Mouse (Mus musculus) thymus, adult 2 months (tissue): ENCODE data around the gene Gm49383. TPM values are rescaled to one million over a fixed set of nuclear protein-coding genes. Genes with fewer than 3 reads are reported as not detected.

ENCODE experiments used
- DNase-seq: peaks from one replicate; pipeline ENCODE4 v3.0.0; 2021
- H3K27ac ChIP-seq: fragments of 200-500 bp; 2 replicates; pipeline ENCODE4 v1.5.1; 2012; ENCODE audit warnings: low read length, control low read depth; ENCODE audit not compliant: control insufficient read depth, insufficient read depth
- H3K27me3 ChIP-seq: fragments of 200-500 bp; 2 replicates; pipeline ENCODE4 v1.6.1; 2012; ENCODE audit warnings: mild to moderate bottlenecking, low read length, moderate library complexity, mixed read lengths; ENCODE audit not compliant: control insufficient read depth, insufficient read depth
- H3K36me3 ChIP-seq: fragments of 200-500 bp; 2 replicates; pipeline ENCODE4 v1.6.1; 2012; ENCODE audit warnings: mild to moderate bottlenecking, low read length, moderate library complexity; ENCODE audit not compliant: control insufficient read depth, insufficient read depth
- H3K4me1 ChIP-seq: fragments of 200-500 bp; replicated peaks from 2 replicates; pipeline ENCODE4 v1.6.1; 2012; ENCODE audit warnings: low read length; ENCODE audit not compliant: control insufficient read depth, insufficient read depth
- H3K4me3 ChIP-seq: fragments of 200-500 bp; 2 replicates; pipeline ENCODE4 v1.5.1; 2012; ENCODE audit warnings: mild to moderate bottlenecking, low read length, control low read depth, moderate library complexity; ENCODE audit not compliant: control insufficient read depth, insufficient read depth
- CTCF ChIP-seq: fragments of 200-500 bp; IDR thresholded peaks from 2 replicates; pipeline ENCODE4 v1.5.1; 2012; ENCODE audit warnings: mild to moderate bottlenecking, control low read depth, low read length, moderate library complexity, borderline replicate concordance; ENCODE audit not compliant: control insufficient read depth, poor library complexity, insufficient read depth; ENCODE audit errors: extremely low read depth
- POLR2A ChIP-seq: fragments of 200-500 bp; IDR thresholded peaks from 2 replicates; pipeline ENCODE4 v1.6.1; 2012; ENCODE audit warnings: mild to moderate bottlenecking, low read length, control low read depth, moderate library complexity; ENCODE audit not compliant: control insufficient read depth, poor library complexity, insufficient read depth; ENCODE audit errors: extremely low read depth
- WGBS: fragments of 180-500 bp; shearing (Covaris S2); methylation state at CpG from one replicate; pipeline ENCODE4 v1.1.7; 2018; 5-methylcytosine and 5-hydroxymethylcytosine counted together
- polyA plus RNA-seq: library from polyadenylated mRNA; depleted of rRNA; stranded (reverse); fragments of >200 nt; gene quantifications from 2 replicates; pipeline ENCODE4 v1.2.3, GENCODE M21; 2012; rRNA removed

Gm49383 gene
- polyA plus RNA-seq = 5.5 and 9.5 TPM in 2 replicates

DNA sequence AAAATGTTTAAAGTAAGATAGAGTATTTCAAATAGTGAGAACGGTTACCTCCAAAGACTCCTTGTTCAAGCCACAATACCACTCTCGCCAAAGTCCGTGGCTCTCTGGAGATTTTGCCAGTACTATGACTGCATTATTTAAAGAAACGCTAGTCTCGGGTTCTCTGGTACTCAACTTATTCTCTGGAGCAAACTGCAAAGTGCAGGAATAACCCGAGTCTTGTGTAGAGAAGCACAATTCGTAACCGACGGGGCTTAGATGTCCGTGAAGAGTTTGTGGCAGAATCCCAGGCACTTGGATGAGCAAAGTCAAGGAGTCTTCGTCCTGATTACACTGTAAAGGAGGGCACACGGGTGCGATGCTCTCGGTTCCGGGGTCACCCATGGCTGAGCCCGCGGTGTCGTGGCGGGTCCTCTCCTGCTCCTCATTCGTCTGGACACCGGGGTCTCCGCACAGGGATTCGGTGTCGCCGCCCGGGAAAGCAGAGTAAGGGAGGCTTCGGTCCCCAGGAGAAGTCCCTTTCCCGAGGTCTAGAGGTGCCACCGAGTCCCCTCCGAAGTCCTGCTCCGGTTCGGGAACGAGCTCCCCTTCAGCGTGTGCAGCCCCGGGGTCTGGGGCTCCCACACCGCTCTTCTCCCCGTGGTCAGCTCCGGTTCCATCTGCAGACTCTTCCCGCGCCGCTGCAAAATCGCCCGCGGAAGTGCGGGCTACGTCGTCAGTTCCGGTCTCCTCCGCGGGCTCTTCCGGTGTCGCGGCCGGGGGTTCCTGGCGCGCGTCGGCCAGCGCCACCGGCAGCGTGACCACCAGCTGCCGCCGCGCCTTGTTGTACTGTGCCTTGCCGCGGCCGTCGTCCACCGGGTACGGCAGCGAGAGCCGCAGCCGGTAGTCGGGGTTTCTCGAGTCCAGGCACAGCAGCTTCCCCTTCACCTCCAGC, at the start of gene Gm49383:
Gene Gm49383 (minus strand): TSS at position 661 of the 934 bp plus-strand sequence.
- WGBS = under 1% methylated on average over 75 of the region's 75 CpGs
- peak; percentile 60 for DNase-seq
- TF ChIP-seq CTCF (no peak), POLR2A (peak; percentile 73; the same call in 1 of the 2 replicates)
- Histone ChIP-seq H3K36me3 (no peaks in the 10 kb centered on the region), H3K4me1 (peaks cover 3% of the 10 kb centered on the region; the same call in 1 of the 2 replicates), H3K27me3 (no peaks in the 10 kb centered on the region), H3K4me3 (peak within 1 kb of the TSS; percentile 99), H3K27ac (peak within 1 kb of the TSS; percentile 6; the same call in 1 of the 2 replicates)

- no peaks in the 10 kb centered on the region for H3K27me3 ChIP-seq
- no peaks in the 10 kb centered on the region for H3K36me3 ChIP-seq
- under 1% methylated on average over 64 of the region's 64 CpGs for WGBS
- TF ChIP-seq CTCF (no peak), POLR2A (no peak; the same call in 1 of the 2 replicates)
- DNase-seq = peak; percentile 49
- H3K4me3 ChIP-seq = peak overlapping the region; percentile 74
- no peaks in the 10 kb centered on the region for H3K4me1 ChIP-seq
- no peak overlapping the region for H3K27ac ChIP-seq
These were observed 45.0 kb upstream of the Gm49383 start for GRCm38 (mm10) chr12:69241771-69242431.

DNA sequence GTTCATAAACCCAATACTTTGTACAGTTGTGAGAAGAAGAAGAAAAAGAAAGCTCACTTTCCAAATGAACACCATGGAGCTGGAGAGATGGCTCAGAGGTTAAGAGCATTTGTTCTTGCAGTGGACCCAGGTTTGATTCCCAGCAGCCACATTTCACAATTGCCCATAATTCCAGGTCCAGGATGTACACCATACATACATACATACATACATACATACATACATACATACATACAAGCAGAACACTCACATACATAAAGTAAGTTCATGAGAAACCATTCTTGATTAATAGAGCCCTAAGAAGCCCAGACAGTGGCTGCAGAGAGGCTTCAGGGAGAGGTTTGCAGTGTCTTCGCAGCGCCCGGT, 44.5 kb upstream of the Gm49383 start:
- H3K36me3 ChIP-seq = no peaks in the 10 kb centered on the region
- no peak for TF ChIP-seq CTCF
- no peak for TF ChIP-seq POLR2A
- no peaks in the 10 kb centered on the region for H3K27me3 ChIP-seq
- H3K27ac ChIP-seq = no peak overlapping the region
- no peaks in the 10 kb centered on the region for H3K4me1 ChIP-seq
- peak overlapping the region; percentile 74 for H3K4me3 ChIP-seq
- whole genome bisulfite sequencing = 2% methylated on average over 3 of the region's 3 CpGs
- no peak for DNase-seq

DNA sequence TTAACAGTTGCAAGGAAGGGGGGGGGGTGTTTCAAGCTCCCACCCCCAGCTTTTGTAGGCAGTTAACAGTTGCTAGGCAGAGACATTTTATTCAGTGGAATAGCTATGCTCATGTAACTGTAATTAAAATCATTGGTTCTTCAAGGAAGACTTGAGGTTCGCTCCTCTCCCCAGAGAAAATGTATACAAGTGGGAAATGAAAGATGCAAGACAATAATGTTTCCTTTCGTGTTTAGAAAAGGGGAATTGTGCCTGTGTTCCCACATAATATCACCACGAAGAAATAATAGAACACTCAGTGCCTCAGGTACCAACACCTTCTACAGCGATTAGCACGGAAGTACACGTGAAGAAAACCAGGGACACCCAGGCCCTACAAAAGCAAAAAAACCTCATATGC, 44.0 kb upstream of the Gm49383 start, which contains the start of gene Klhdc1:
Gene Klhdc1 (plus strand): TSS at position 301 of the 400 bp plus-strand sequence.
- H3K36me3 ChIP-seq = no peaks in the 10 kb centered on the region
- TF ChIP-seq POLR2A (no peak), CTCF (no peak)
- no peaks in the 10 kb centered on the region for H3K4me1 ChIP-seq
- H3K27me3 ChIP-seq = no peaks in the 10 kb centered on the region
- DNase-seq = no peak
- no peak within 1 kb of the TSS for H3K27ac ChIP-seq
- peak within 1 kb of the TSS; percentile 74 for H3K4me3 ChIP-seq
- WGBS = 63% methylated on average over 6 of the region's 6 CpGs

DNA sequence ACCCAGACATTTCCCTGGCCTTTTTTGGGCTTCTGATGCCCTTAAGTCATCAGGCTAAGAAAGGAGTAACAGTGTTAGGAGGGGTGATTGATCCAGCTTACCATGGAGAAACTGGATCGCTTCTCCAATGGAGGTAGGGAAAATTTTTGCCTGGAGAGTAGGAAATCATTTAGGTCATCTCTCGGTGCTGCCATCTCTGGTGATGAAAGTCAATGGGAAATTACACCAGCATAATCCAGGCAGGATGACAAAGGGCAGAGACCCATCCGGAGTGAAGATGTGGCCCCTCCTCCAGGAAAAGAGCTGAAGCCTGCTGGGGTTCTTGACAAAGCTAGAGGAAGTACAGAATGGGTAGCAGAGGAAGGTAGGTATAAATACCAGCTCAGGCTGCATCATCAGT, 41.4 kb upstream of the Gm49383 start:
- no peak for DNase-seq
- 61% methylated on average over 3 of the region's 3 CpGs for WGBS
- no peak for TF ChIP-seq POLR2A
- TF ChIP-seq CTCF = no peak
- H3K27ac ChIP-seq = no peak overlapping the region
- no peaks in the 10 kb centered on the region for H3K36me3 ChIP-seq
- no peaks in the 10 kb centered on the region for H3K4me1 ChIP-seq
- no peaks in the 10 kb centered on the region for H3K27me3 ChIP-seq
- no peak overlapping the region for H3K4me3 ChIP-seq

GRCm38 (mm10) chr12:69235782-69236181, 38.9 kb upstream of the Gm49383 start:
- TF ChIP-seq CTCF (no peak), POLR2A (no peak)
- no peaks in the 10 kb centered on the region for H3K27me3 ChIP-seq
- no peak overlapping the region for H3K4me3 ChIP-seq
- H3K36me3 ChIP-seq = no peaks in the 10 kb centered on the region
- no peaks in the 10 kb centered on the region for H3K4me1 ChIP-seq
- no peak overlapping the region for H3K27ac ChIP-seq
- DNase-seq = no peak
- WGBS = 92% methylated on average over 6 of the region's 6 CpGs
